Mouse (Mus musculus) E14TG2a.4 (cell line): Measurements from ENCODE around the gene Adora3.

Experiments
- CTCF ChIP-seq: conservative IDR thresholded peaks from 2 replicates; pipeline ENCODE4 v1.5.1; 2014; ENCODE audit warnings: low read length
- NANOG ChIP-seq: IDR thresholded peaks from 2 replicates; pipeline ENCODE4 v1.6.1; 2014; ENCODE audit warnings: borderline replicate concordance, low read length, mixed read lengths
- POU5F1 ChIP-seq: IDR thresholded peaks from 2 replicates; pipeline ENCODE4 v1.6.1; 2014; ENCODE audit warnings: low read length, borderline replicate concordance

DNA sequence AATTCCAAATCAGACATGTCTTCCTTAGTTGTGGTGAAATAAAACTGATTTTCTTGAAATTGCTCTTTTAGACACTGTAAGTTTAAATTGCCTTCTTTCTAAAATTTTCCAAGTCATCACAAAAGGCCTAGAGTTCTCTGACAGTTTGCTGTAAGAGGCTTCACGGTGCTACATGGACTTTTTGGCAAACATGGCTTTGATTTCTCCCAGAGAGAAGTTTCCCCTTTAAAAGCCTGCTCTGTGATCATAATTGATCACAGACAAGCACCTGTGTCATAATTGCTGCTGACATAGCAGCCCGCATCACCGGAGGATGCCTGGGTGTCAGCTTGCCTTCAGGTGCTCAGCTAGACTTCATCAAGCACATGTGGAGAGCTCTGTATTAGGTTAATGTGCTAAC, at the start of gene Adora3, which contains the start of gene Tmigd3:
- TF ChIP-seq CTCF (no peak), POU5F1 (no peak), NANOG (no peak)
